Mouse (Mus musculus): ENCODE results near the gene Celf6. TPM values are rescaled to one million over a fixed set of nuclear protein-coding genes. Genes with fewer than 3 reads are reported as not detected.

Celf6 gene
- total and polyA plus RNA-seq, 3 experiments, result not detected

DNA sequence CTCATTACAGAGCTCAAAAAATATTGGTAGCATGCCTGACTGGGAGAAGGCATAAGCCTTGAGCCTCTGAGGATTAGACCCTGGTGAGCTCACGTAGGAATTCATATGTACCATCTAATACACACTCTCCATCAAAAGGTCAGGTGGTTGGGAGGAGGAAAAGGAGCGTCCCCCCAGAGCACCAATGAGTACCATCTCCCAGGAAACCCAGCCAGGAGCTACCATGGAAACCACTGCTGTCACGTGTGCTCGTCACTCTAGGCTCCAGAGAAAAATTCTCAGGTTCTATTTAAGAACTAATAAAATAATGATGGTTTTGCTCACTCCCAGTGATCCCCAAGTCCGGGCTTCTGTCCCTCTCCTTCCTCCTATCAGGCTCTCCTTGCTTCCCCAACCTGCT lies 10.5 kb downstream of the Celf6 start:
- H3K9me3 ChIP-seq (replicated peaks; ENCODE audit: low read length), result no peaks in the 10 kb centered on the region
- dilution Hi-C loops (cut with MboI; ENCODE audit: extremely low pct_ligation_motif_present, extremely low pct_unique_long_range_greater_than_20kb, low sequenced_read_pairs), result no loop called here
- in situ Hi-C loops (cut with MboI; ENCODE audit: low pct_ligation_motif_present, low pct_unique_long_range_greater_than_20kb, low sequenced_read_pairs), result no loop called here
- no peak overlapping the region for H3K4me3 ChIP-seq (replicated peaks in 1 of 3; ENCODE audit: low read depth in 2 of 3, low read length in 2 of 3, poor library complexity in 1 of 3)
- H3K36me3 ChIP-seq (replicated peaks in 1 of 2; ENCODE audit: control insufficient read depth in 1 of 2, insufficient read depth in 1 of 2, low read length in 1 of 2), result no peaks in the 10 kb centered on the region
- H3K9ac ChIP-seq (ENCODE audit: insufficient read depth, low read depth), result no peak overlapping the region
- no peaks in the 10 kb centered on the region for H3K79me2 ChIP-seq (replicated peaks; ENCODE audit: control insufficient read depth, extremely low read depth, insufficient read depth, poor library complexity, severe bottlenecking)
- no peak overlapping the region for H3K27ac ChIP-seq (ENCODE audit: insufficient read depth, low read depth)
- H3K4me1 ChIP-seq (ENCODE audit: control insufficient read depth in 1 of 2, insufficient read depth in 2 of 2), result peaks cover 4 to 8% of the 10 kb centered on the region in 2 experiments; a peak in 3 of 4 replicates
- no peak for TF ChIP-seq MAX (IDR thresholded peaks at IDR 0.05; ENCODE audit: low read length)
- no peak for TF ChIP-seq PAX5 (IDR thresholded peaks at IDR 0.05; ENCODE audit: low read length)
- TF ChIP-seq NELFE (IDR thresholded peaks at IDR 0.05; ENCODE audit: low read depth, low read length), result no peak
- no peak for TF ChIP-seq MAZ (IDR thresholded peaks at IDR 0.05; ENCODE audit: low read depth, low read length)
- TF ChIP-seq RAD21 (IDR thresholded peaks at IDR 0.05; ENCODE audit: low read depth, low read length), result no peak
- TF ChIP-seq KAT2A (IDR thresholded peaks at IDR 0.05; ENCODE audit: insufficient replicate concordance, low read length), result no peak
- TF ChIP-seq SMC3 (IDR thresholded peaks at IDR 0.05; ENCODE audit: low read depth, low read length), result no peak
- TF ChIP-seq USF2 (conservative IDR thresholded peaks at IDR 0.05; ENCODE audit: low read depth, low read length), result no peak
- no peak for TF ChIP-seq POLR2AphosphoS2 (IDR thresholded peaks at IDR 0.05; ENCODE audit: low read depth, low read length)
- no peak for TF ChIP-seq BHLHE40 (IDR thresholded peaks at IDR 0.05; ENCODE audit: low read depth, low read length)
- TF ChIP-seq MYC (IDR thresholded peaks at IDR 0.05; ENCODE audit: low read depth, low read length), result no peak
- no peak for TF ChIP-seq ZNF384 (IDR thresholded peaks at IDR 0.05; ENCODE audit: low read depth, low read length)
- no peak for TF ChIP-seq UBTF (IDR thresholded peaks at IDR 0.05; ENCODE audit: low read depth, low read length)
- TF ChIP-seq ETS1 (conservative IDR thresholded peaks at IDR 0.05; ENCODE audit: low read depth, low read length), result no peak
- TF ChIP-seq ZKSCAN1 (IDR thresholded peaks at IDR 0.05; ENCODE audit: borderline replicate concordance, low read depth, low read length), result no peak
- no peak for TF ChIP-seq HCFC1 (IDR thresholded peaks at IDR 0.05; ENCODE audit: low read depth, low read length)
- TF ChIP-seq MEF2A (IDR thresholded peaks at IDR 0.05; ENCODE audit: borderline replicate concordance, low read depth, low read length), result no peak
- no peak overlapping the region for H3K4me2 ChIP-seq (ENCODE audit: insufficient read depth, low read depth, poor library complexity, severe bottlenecking)
- no peak for DNase-seq (ENCODE audit: extremely low read depth)
- H3K27me3 ChIP-seq (replicated peaks), result peaks cover 38% of the 10 kb centered on the region

DNA sequence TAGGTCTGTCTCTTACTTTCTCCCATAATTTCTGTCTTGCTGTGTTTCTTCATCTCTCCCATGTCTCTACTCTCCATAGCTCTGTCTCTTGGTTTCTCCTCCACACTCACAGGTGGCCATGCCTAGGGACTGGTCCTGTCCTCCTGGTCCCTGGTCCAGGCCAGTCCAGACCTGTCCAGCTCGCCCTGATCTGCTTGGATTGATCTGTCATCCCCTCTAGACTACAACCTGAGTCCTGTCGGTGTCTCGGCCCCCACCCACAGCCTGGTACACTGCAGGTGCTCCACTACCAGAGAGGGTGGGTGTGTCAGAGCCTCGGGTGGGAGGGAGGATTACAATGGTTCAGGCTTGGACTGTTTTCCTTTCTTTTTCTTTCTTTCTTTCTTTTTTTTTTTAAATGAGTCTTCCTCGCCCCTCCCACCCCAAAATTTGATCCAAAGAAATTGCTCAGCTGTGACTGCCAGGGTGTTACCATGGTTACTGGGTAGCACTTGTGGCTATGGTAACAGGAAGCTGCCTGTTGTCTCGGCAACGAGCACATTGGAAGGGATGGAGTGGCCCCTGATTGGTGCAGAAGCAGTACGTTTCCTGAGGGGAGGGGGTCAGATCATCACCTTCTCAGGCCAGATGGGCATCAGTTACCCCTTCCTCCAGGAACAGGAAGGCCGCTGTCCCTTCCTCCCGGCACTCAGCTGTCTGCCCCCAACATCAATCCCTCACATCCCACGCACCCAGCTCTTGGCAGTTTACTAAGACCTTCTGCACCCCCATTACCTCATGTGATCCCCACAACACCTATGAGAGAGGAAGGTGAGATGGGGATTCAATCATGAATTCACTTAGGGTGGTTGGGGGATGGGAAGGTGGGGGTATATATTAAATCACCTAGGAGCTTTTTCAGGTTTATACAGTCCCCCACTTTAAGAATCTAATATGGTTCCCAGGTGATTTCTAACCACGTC lies 11.3 kb downstream of the Celf6 start:
- in situ Hi-C loops (cut with MboI; ENCODE audit: low pct_ligation_motif_present, low pct_unique_long_range_greater_than_20kb, low sequenced_read_pairs) (no loop called here), dilution Hi-C loops (cut with MboI; ENCODE audit: extremely low pct_ligation_motif_present, extremely low pct_unique_long_range_greater_than_20kb, low sequenced_read_pairs) (no loop called here)
- no peaks in the 10 kb centered on the region for H3K79me2 ChIP-seq (replicated peaks; ENCODE audit: control insufficient read depth, extremely low read depth, insufficient read depth, poor library complexity, severe bottlenecking)
- no peaks in the 10 kb centered on the region for H3K36me3 ChIP-seq (replicated peaks in 1 of 2; ENCODE audit: control insufficient read depth in 1 of 2, insufficient read depth in 1 of 2, low read length in 1 of 2)
- no peaks in the 10 kb centered on the region for H3K9me3 ChIP-seq (replicated peaks; ENCODE audit: low read length)
- no peak for DNase-seq (ENCODE audit: extremely low read depth)
- peaks cover 4 to 8% of the 10 kb centered on the region in 2 experiments; a peak in 3 of 4 replicates for H3K4me1 ChIP-seq (ENCODE audit: control insufficient read depth in 1 of 2, insufficient read depth in 2 of 2)
- peaks cover 32% of the 10 kb centered on the region for H3K27me3 ChIP-seq (replicated peaks)
- no peak overlapping the region for H3K9ac ChIP-seq (ENCODE audit: insufficient read depth, low read depth)
- H3K4me3 ChIP-seq (replicated peaks in 1 of 3; ENCODE audit: low read depth in 2 of 3, low read length in 2 of 3, poor library complexity in 1 of 3), result no peak overlapping the region
- no peak for TF ChIP-seq RAD21 (IDR thresholded peaks at IDR 0.05; ENCODE audit: low read depth, low read length)
- no peak for TF ChIP-seq KAT2A (IDR thresholded peaks at IDR 0.05; ENCODE audit: insufficient replicate concordance, low read length)
- peak; percentile 49; the same call in 1 of the 2 replicates for TF ChIP-seq MXI1 (IDR thresholded peaks at IDR 0.05; ENCODE audit: low read depth, low read length)
- H3K27ac ChIP-seq (ENCODE audit: insufficient read depth, low read depth), result no peak overlapping the region
- no peak overlapping the region for H3K4me2 ChIP-seq (ENCODE audit: insufficient read depth, low read depth, poor library complexity, severe bottlenecking)

Data from CH12.LX (cell line).